Mouse (Mus musculus) frontal cortex, postnatal 25 days (tissue): Measurements from ENCODE around the gene Cacna2d2.

Source experiments
- DNase-seq, 2 experiments: peaks; one replicate each; pipeline ENCODE4 v3.0.0; 2022; ENCODE audit warnings: low spot score in 2 of 2

Cacna2d2 gene

GRCm38 (mm10) chr9:107403116-107403515 is 3.7 kb downstream of the Cacna2d2 start:
- no peak for DNase-seq

- no peak for DNase-seq
Observed at GRCm38 (mm10) chr9:107409449-107409848, 10.0 kb downstream of the Cacna2d2 start.

GRCm38 (mm10) chr9:107417106-107417505 is 17.7 kb downstream of the Cacna2d2 start:
- no peak for DNase-seq

GRCm38 (mm10) chr9:107419491-107420244 is 20.3 kb downstream of the Cacna2d2 start:
- DNase-seq: no peak

- no peak for DNase-seq
Observed at GRCm38 (mm10) chr9:107420898-107421297, 21.5 kb downstream of the Cacna2d2 start.

- DNase-seq: no peak
Observed at GRCm38 (mm10) chr9:107422878-107423277, 23.5 kb downstream of the Cacna2d2 start.

- no peak for DNase-seq
Observed at GRCm38 (mm10) chr9:107424485-107425175, 25.2 kb downstream of the Cacna2d2 start.

GRCm38 (mm10) chr9:107427876-107428275 is 28.5 kb downstream of the Cacna2d2 start:
- no peak for DNase-seq

- no peak for DNase-seq
Observed at GRCm38 (mm10) chr9:107428451-107429186, 29.2 kb downstream of the Cacna2d2 start.

- no peak for DNase-seq
Observed at GRCm38 (mm10) chr9:107430445-107430844, 31.0 kb downstream of the Cacna2d2 start.

GRCm38 (mm10) chr9:107432546-107432945 is 33.1 kb downstream of the Cacna2d2 start:
- DNase-seq: no peak

- no peak for DNase-seq
Observed at GRCm38 (mm10) chr9:107434851-107435250, 35.4 kb downstream of the Cacna2d2 start.

GRCm38 (mm10) chr9:107435285-107435684 is 35.9 kb downstream of the Cacna2d2 start:
- no peak for DNase-seq

- no peak for DNase-seq
Observed at GRCm38 (mm10) chr9:107442891-107443290, 43.5 kb downstream of the Cacna2d2 start.

GRCm38 (mm10) chr9:107443324-107443723 is 43.9 kb downstream of the Cacna2d2 start:
- DNase-seq: no peak

- no peak for DNase-seq
Observed at GRCm38 (mm10) chr9:107445011-107445471, 45.6 kb downstream of the Cacna2d2 start.

- no peak for DNase-seq
Observed at GRCm38 (mm10) chr9:107448805-107449517, 49.5 kb downstream of the Cacna2d2 start.

GRCm38 (mm10) chr9:107451400-107451799 is 52.0 kb downstream of the Cacna2d2 start:
- DNase-seq: no peak

GRCm38 (mm10) chr9:107451891-107452521 is 52.6 kb downstream of the Cacna2d2 start:
- DNase-seq: no peak

GRCm38 (mm10) chr9:107452552-107452951 is 53.1 kb downstream of the Cacna2d2 start:
- no peak for DNase-seq

- DNase-seq: no peak
Observed at GRCm38 (mm10) chr9:107453151-107453550, 53.7 kb downstream of the Cacna2d2 start.
